Mouse (Mus musculus): ENCODE measurements at regions not wholly inside any gene's neighbourhood (a gene's known extent, or its start where the extent isn't known, plus 50 kb on each side); places are given as distances from the start of the nearest gene placed in this dataset.
A peak's percentile ranks its signal among the peaks of the same experiment; 100 is the strongest.

DNA sequence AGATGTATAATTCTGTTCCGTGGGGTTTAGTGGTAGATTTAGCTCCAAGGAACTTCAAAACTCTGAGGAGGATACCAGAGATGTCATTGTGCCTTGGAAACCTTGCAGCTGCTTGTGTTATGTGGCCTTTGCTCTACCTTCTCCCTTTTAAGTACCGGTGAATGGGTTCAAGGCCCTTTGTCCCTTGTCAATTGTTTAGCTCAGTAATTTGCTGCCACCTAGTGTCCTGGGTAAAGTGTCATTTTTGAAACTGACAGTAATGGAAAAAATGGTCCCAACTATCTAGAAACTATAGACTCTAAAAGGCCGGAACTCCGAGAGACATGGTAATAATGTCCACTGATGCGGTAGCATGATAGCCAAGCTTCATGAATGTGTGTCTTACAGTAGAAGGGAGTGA lies 90.8 kb upstream of the Phactr1 start:
- TF ChIP-seq CTCF (IDR thresholded peaks at IDR 0.05; ENCODE audit: low read depth) (peak; percentile 21; the same call in 1 of the 2 replicates), EP300 (IDR thresholded peaks at IDR 0.05; ENCODE audit: low read depth) (no peak)

Data from liver, embryonic 14.5 days (tissue).